Mouse (Mus musculus): ENCODE measurements at regions not wholly inside any gene's neighbourhood (a gene's known extent, or its start where the extent isn't known, plus 50 kb on each side); places are given as distances from the start of the nearest gene placed in this dataset.

DNA sequence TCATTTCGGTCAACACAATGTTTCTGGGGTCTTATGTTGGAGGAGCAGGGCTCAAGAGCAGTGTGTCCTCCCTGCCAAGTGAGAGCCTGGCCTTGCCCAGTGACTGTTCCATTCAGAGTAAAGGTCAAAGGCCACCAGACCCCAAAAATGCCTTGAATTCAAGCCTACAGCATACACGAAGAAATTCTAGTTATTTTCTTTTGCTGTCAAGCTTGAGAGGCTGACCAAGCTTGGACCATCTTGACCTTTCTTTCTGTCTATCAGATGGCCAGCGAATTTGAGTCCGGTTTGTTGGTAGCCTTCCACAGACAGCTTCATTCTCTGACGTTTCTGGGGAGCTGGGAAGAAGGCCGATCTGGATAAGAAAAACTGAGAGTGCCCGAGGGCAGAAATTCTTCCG, 68.1 kb upstream of the Map4k3 start:
- no peak for DNase-seq (ENCODE audit: low spot score in 2 of 2)

DNA sequence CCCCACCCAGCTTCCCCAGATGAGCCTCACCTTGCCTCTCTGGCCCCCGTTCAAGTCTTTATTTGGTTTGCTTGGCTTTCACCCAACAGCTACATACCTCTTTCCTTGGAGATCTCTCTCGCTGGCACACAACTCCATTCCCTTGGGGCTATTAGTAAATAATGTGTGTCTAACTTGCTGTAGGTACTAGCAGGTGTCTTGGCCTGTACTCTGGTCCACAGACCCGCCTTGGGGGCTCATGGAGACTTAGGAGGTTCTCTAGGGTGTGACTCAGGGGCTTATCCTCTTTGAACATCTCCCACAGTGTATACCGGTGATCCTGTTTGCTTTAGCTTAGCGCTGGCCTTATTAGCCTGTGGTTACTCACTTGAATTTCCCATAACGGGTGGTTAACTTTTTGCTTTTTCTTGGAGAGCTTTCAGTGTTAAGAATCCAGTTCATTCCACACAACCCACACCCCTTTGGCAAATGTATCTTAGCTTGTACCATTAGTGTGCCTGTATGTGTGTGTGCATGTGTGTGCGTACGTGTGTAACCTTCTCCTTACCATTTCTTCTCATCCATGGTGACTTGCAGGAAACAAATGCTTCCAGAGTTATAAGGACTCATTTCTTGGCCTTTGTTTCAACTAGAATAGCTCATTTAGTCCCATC, 67.3 kb upstream of the Map4k3 start:
- DNase-seq (ENCODE audit: low spot score in 2 of 2), result no peak

DNA sequence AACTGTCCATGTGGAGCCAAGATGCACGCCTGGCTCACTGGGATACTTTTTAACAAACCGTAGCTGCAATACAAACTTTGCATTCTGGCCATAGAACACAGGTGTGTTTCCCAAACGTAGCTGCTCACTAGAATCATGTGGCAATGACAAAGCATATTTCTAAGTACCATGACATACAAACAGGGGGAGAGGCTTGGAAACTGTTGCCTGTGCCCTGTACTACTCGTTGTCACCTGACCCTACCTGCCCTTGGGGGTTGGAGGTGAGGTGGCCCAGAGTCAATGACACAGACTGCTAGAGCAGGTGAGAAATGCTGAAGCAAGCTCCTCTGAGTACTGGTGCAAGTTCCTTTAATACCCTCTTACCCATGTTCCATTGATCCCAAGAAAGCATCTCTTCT, 64.3 kb upstream of the Map4k3 start:
- no peak for DNase-seq (ENCODE audit: low spot score in 2 of 2)

DNA sequence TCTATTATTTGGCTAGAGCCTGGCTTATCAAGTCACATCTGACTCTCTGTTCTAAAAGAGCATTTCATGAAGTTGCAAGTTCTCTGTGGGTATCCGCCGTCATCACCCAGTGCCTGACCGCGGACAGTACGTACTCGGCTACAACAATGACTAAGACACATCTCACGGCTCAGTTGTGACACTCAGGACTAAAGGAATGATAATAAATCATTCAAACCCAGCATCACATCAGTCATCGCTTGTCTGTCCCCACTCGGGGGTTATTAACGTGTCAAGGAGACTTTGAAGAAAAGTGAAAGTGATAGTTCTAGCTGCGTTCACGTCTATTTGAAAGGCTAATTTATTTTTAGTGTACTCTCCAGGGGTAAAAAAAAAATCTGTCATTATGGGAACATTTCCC, 61.4 kb upstream of the Map4k3 start:
- no peak for DNase-seq (ENCODE audit: low spot score in 2 of 2)

DNA sequence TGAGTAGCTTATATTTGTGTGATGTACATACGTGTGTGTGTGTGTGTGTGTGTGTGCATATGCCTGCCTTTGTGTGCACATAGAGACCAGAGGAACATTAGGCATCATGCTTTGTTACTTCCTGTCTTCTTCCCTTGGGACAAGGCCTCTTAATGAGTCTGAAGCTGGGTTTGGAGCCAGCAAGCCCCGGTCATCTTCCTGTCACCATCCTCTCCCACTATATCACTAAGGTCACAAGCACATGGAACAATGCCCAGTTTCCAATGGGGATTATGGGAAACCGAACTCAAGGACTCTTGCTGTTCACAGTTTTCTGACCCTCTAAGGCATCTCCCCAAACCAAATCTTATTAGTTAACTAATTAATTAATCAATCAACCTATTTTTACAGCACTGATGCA, 60.7 kb upstream of the Map4k3 start:
- DNase-seq (ENCODE audit: low spot score in 2 of 2), result no peak

DNA sequence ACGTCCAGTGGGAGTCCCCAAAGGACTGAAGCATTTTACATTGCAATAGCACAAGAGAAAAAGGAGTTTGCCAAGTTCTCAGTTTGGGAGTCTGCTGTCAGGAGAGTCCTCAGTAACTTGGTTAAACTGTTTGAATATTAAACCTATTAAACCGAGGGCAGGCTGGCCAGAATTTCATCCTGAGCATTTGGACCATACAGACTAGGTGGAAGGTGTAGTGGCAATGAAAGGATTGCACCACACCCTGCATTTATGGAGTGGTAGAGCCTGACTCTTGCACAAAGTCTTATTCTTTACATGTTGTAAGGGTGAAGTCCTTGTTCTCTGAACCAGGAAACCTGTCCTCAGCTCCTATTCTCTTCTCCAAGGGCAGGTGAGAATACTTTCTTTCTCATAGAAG, 58.6 kb upstream of the Map4k3 start:
- DNase-seq (ENCODE audit: low spot score in 2 of 2), result no peak

DNA sequence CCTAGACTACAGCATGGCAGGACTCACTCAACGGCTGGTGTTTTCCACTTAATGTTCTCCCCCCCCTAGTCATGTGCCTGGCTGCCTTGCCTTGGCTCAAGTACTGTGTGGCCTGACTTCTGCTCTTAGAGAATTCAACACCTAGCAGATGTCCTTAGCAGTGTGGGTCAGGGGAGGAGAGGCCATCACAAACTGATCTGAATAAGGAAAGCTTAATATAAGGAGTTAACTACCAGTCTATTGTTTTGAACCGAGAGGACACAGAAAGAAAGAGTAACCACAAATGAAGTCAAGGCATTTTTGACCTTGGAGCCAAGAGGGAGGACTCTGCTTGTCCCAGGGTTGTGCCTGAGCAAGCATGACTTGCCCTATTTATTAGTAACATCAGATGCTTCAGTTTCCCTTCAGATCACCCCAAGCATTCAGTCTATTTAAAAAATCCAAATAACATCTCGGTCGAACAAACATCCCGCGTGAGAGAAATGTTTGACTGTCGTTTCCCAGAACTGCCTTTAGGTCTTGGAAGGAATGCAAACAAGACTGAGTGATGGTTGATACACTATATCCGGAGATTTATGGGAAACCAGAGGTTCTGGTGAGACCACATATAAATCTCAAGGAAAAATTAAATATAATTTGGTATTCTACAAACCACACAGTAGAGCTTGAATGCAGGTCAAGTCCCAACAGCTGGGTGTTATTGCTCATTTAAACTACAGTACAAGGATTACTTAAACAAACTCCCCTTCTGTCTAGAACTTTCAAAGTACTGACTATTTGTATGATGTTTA, 58.0 kb upstream of the Map4k3 start:
- DNase-seq (ENCODE audit: low spot score in 2 of 2), result no peak

DNA sequence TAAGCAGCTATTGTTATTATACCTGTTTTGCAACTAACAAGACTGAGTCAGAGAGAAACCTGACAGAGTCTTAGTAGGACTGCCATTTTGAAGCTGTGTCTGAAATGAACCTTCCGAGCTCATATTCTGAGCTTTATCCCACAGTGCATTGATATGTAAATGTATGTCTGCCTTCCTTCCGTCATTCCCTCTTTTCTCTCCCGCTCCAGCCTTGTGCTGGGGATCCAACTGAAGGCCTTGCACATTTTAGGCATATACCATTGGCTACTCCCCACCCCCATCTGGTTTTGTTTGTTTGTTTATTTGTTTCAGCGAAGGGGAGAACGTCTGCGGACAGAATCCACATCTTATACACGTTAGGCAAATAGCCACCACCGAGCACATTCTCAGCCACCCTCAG, 57.2 kb upstream of the Map4k3 start:
- DNase-seq (ENCODE audit: low spot score in 2 of 2), result no peak

DNA sequence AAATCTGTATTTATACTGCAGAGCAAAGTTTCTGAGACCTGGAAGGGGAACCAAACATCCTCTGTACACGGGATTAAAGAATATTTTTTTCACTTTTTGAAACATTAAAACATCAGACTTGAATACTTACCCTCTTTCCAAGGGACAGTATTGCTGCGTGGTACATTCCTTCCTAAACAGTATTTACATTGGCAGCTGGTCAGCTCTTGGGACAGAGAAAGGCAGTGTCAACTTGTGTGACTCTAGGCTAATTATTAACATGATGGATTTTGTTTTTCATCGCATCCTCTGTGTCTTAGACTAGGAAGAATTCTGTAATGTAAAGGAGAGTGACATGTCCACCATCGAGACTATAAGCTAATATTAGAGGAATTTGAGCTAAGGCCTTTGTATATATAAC, 56.8 kb upstream of the Map4k3 start:
- no peak for DNase-seq (ENCODE audit: low spot score in 2 of 2)

DNA sequence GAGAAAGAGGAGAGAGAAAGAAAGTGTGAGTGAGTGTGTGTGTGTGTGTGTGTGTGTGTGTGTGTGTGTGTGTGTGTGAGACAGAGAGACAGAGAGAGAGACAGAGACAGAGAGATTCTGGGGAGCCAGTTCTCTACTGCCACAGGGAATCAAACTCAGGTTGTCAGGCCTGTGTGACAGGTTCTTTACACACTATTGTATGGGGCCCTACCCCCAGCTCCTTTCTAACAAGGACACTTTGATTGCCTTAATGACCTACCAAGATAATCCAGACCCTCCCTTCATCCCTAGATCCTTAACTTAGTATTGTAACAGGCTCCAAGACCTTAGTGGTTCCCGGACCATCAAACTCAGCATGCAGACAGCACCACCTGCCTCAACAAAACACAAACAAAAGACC, 53.9 kb upstream of the Map4k3 start:
- DNase-seq (ENCODE audit: low spot score in 2 of 2), result no peak

DNA sequence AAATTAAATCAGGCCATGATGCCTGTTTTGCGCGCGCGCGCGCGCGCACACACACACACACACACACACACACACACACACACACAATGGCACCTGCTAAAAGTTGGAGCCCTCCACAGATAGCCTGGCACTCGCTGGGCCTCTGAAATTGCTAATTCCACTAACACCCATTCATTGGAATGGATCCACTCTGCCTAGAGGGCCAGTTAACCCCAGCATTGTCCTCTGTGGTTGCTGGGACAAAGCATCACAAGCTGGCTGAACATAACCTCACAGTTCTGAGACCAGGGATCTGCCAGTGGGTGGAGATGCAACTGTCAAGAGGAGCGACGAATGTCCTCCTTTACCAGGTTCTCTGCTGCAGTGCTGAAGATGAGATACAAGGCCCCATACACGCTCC, 53.3 kb upstream of the Map4k3 start:
- DNase-seq (ENCODE audit: low spot score in 2 of 2), result no peak

DNA sequence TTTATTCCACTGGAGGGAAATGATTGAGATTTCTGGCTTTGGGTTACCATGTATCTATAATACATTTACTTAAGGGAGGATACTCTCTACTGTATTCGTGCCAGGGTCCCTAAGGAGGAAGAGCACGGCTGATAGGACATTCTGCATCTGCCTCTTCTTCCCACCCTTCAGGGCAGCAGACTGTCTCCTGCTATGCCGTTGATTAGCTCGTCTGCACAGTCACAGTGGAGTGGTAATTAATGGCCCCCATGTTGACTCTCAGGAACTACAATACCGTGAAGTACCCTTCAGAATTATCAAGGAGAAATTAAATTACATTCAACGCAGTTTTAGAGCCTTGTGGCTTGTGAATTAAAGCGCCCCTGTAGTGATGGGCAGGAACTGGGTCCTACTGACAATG, 52.0 kb upstream of the Map4k3 start:
- DNase-seq (ENCODE audit: low spot score in 2 of 2), result no peak

DNA sequence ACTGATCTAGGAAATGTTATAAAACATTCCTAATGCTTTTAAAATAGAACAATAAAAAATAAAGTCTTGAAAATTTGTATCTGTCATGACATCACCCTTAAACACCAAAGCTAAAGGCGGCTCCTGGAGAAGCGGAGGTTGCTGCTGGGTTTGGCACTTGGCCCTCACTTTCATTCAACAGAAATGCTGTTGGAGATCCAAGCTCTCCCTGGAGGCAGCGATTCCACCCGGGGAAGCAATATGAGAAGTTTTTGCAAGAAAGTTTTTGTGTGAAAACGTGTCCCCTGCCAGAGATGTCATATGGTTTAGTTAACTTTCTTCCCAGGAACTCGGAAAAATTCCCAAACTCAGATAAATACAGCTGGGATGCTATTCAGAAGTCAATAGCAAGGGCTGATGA, 51.5 kb upstream of the Map4k3 start:
- peak; percentile 30 to 79 for DNase-seq (ENCODE audit: low spot score in 2 of 2)
